Comparison of ENCODE assay signal across 20 mouse cellular contexts in genomic region chr13:112726002-112726401, GRCm38 (mm10).
DNase-seq lines count a peak whose midpoint lies in the region; ATAC-seq and TF ChIP-seq lines count a peak whose summit lies in the region.
"Had no signal": no experiment of that assay in that cellular context is flagged by ENCODE, and none has a peak within 500 bp of the region (broad histone marks: within the 10 kb centered on the region; RNA-seq: fewer than 3 reads in every experiment).

No protein-coding gene starts in this region.

- 67% methylated on average over 3 of the region's 3 CpGs for whole genome bisulfite sequencing in kidney, postnatal 0 days
- 79% methylated on average over 3 of the region's 3 CpGs for WGBS in kidney, embryonic 16.5 days

- no peak for ATAC-seq in kidney, postnatal 0 days (replicated peaks; ENCODE audit: low FRiP score, low read depth)
- ATAC-seq in kidney, embryonic 16.5 days (ENCODE audit: low FRiP score, low TSS enrichment): no peak
- ATAC-seq: hindbrain, postnatal 0 days; intestine, postnatal 0 days had no signal

- H3K36me3 ChIP-seq in kidney, postnatal 0 days (ENCODE audit: insufficient read depth, low read length): no peaks in the 10 kb centered on the region
- H3K36me3 ChIP-seq in kidney, embryonic 16.5 days (ENCODE audit: insufficient read depth, low read length): 0 out of 2 replicates have a peak, but pooled peaks cover 4% of the 10 kb centered on the region

- DNase-seq in kidney, postnatal 0 days (ENCODE audit: low spot score): peak; percentile 49
- peak; percentile 71 for DNase-seq in adrenal gland, adult 2 months
- peak; percentile 75 for DNase-seq in adrenal gland, postnatal 14 days
- DNase-seq in kidney, postnatal 25 days: peak; percentile 56 to 58
- DNase-seq in left cerebral cortex, adult 2 months (ENCODE audit: extremely low spot score in 1 of 2, low spot score in 2 of 2): no peak
- no peak for DNase-seq in gastrocnemius, postnatal 10 days
- DNase-seq: cerebellum, postnatal 10 days; gastrocnemius, postnatal 25 days; left cerebral cortex, postnatal 4 days; liver; thymus, postnatal 25 days had no signal

- peaks cover 4% of the 10 kb centered on the region; the same call in 1 of the 2 replicates for H3K4me1 ChIP-seq in kidney, postnatal 0 days (replicated peaks; ENCODE audit: insufficient read depth, low read length)
- H3K4me1 ChIP-seq in kidney, embryonic 16.5 days (ENCODE audit: insufficient read depth, low read length): peaks cover 23% of the 10 kb centered on the region
- H3K4me1 ChIP-seq: neural tube, embryonic 12.5 days had no signal

- no peaks in the 10 kb centered on the region for H3K27me3 ChIP-seq in kidney, postnatal 0 days (ENCODE audit: insufficient read depth, low read length)
- no peaks in the 10 kb centered on the region for H3K27me3 ChIP-seq in kidney, embryonic 16.5 days (ENCODE audit: insufficient read depth, low read length)
- H3K27me3 ChIP-seq: embryonic facial prominence, embryonic 13.5 days; forebrain, embryonic 12.5 days; midbrain, embryonic 12.5 days; neural tube, embryonic 12.5 days had no signal

- H3K4me3 ChIP-seq in kidney, postnatal 0 days (replicated peaks; ENCODE audit: low read depth, low read length): no peak overlapping the region
- H3K4me3 ChIP-seq in kidney, embryonic 16.5 days (ENCODE audit: low read length): no peak overlapping the region
- H3K4me3 ChIP-seq in left cerebral cortex, adult 2 months: no peak overlapping the region
- H3K4me3 ChIP-seq: embryonic facial prominence, embryonic 13.5 days; forebrain, embryonic 12.5 days; hindbrain, embryonic 10.5 days; midbrain, embryonic 12.5 days; neural tube, embryonic 12.5 days had no signal

- H3K4me2 ChIP-seq in kidney, postnatal 0 days (ENCODE audit: low read length): no peak overlapping the region
- H3K4me2 ChIP-seq in kidney, embryonic 16.5 days (replicated peaks; ENCODE audit: low read depth, low read length): no peak overlapping the region
- H3K4me2 ChIP-seq: embryonic facial prominence, embryonic 13.5 days; forebrain, embryonic 12.5 days; midbrain, embryonic 12.5 days; neural tube, embryonic 12.5 days had no signal

- no peak for TF ChIP-seq CTCF in kidney, postnatal 0 days (IDR thresholded peaks at IDR 0.05; ENCODE audit: low read depth)
- TF ChIP-seq CTCF in left cerebral cortex, adult 2 months (IDR thresholded peaks at IDR 0.05): no peak

- H3K27ac ChIP-seq in kidney, postnatal 0 days: no peak overlapping the region
- H3K27ac ChIP-seq in kidney, embryonic 16.5 days (ENCODE audit: low read length): no peak overlapping the region
- H3K27ac ChIP-seq in left cerebral cortex, adult 2 months: no peak overlapping the region
- H3K27ac ChIP-seq: embryonic facial prominence, embryonic 13.5 days; forebrain, embryonic 12.5 days; hindbrain, embryonic 10.5 days; hindbrain, postnatal 0 days; macrophage; midbrain, embryonic 12.5 days; neural tube, embryonic 12.5 days had no signal

- no peak overlapping the region for H3K9ac ChIP-seq in kidney, postnatal 0 days (ENCODE audit: low read depth, low read length)
- H3K9ac ChIP-seq in kidney, embryonic 16.5 days (replicated peaks; ENCODE audit: low read length): no peak overlapping the region
- H3K9ac ChIP-seq: embryonic facial prominence, embryonic 13.5 days; forebrain, embryonic 12.5 days; midbrain, embryonic 12.5 days; neural tube, embryonic 12.5 days had no signal

- intact Hi-C loops in left cerebral cortex, adult 2 months (cut with DNase I): no loop called here

- H3K9me3 ChIP-seq in kidney, postnatal 0 days (replicated peaks; ENCODE audit: low read length): no peaks in the 10 kb centered on the region
- H3K9me3 ChIP-seq in kidney, embryonic 16.5 days (ENCODE audit: low read length): no peaks in the 10 kb centered on the region
- H3K9me3 ChIP-seq: embryonic facial prominence, embryonic 13.5 days; forebrain, embryonic 12.5 days; midbrain, embryonic 12.5 days; neural tube, embryonic 12.5 days had no signal

Comparison
In these comparisons a context has a peak if more than half of its experiments do, and no peak if none do; other contexts are left out.
1. DNase-seq: peak in kidney, postnatal 0 days (single experiment), adrenal gland, adult 2 months (single experiment), adrenal gland, postnatal 14 days (single experiment) and kidney, postnatal 25 days (2 of 2); none in left cerebral cortex, adult 2 months (0 of 2) and gastrocnemius, postnatal 10 days (single experiment).